Mouse (Mus musculus) hindbrain, embryonic 15.5 days (tissue): ENCODE measurements around the gene Gm10203. TPM values are rescaled to one million over a fixed set of nuclear protein-coding genes. Genes with fewer than 3 reads are reported as not detected.
"Not testable (repeated sequence)": the region's sequence is repeated elsewhere in the genome, so short reads cannot be mapped to it uniquely, and the experiment has no call there.

ENCODE experiments used
- ATAC-seq: fragments of 200-750 bp; cut with Nextera tagmentation; 2 replicates; pipeline ENCODE4 v1.8.0; 2017; ENCODE audit warnings: low read depth, moderate number of reproducible peaks, moderate TSS enrichment; ENCODE audit not compliant: low FRiP score
- H3K27ac ChIP-seq: fragments of 300-500 bp; sonication (generic); replicated peaks from 2 replicates; pipeline ENCODE4 v1.5.1; 2015; ENCODE audit warnings: mild to moderate bottlenecking, inconsistent platforms
- H3K27me3 ChIP-seq: fragments of 300-500 bp; sonication (generic); 2 replicates; pipeline ENCODE4 v1.6.1; 2015; ENCODE audit warnings: control low read depth, inconsistent platforms
- H3K36me3 ChIP-seq: fragments of 300-500 bp; sonication (generic); 2 replicates; pipeline ENCODE4 v1.6.1; 2015; ENCODE audit warnings: control low read depth, inconsistent platforms
- H3K4me1 ChIP-seq: fragments of 300-500 bp; sonication (generic); replicated peaks from 2 replicates; pipeline ENCODE4 v1.6.1; 2015; ENCODE audit warnings: control low read depth, inconsistent platforms
- H3K4me2 ChIP-seq: fragments of 300-500 bp; sonication (generic); 2 replicates; pipeline ENCODE4 v1.6.1; 2015; ENCODE audit warnings: moderate library complexity, mild to moderate bottlenecking, inconsistent platforms
- H3K4me3 ChIP-seq: fragments of 300-500 bp; sonication (generic); 2 replicates; pipeline ENCODE4 v1.5.1; 2015; ENCODE audit warnings: mild to moderate bottlenecking, inconsistent platforms
- H3K9ac ChIP-seq: fragments of 300-500 bp; sonication (generic); 2 replicates; pipeline ENCODE4 v1.6.1; 2015; ENCODE audit warnings: inconsistent platforms
- H3K9me3 ChIP-seq: fragments of 300-500 bp; sonication (generic); 2 replicates; pipeline ENCODE4 v1.6.1; 2016; ENCODE audit warnings: control low read depth, inconsistent platforms
- WGBS: fragments of 180-500 bp; shearing (Covaris S2); methylation state at CpG from one replicate; pipeline ENCODE4 v1.1.7; 2015; 5-methylcytosine and 5-hydroxymethylcytosine counted together
- polyA plus RNA-seq: library from polyadenylated mRNA; unstranded; fragments of >200 nt; fragmentation: Nextera tagmentation; extraction: Ambion mirVana; gene quantifications from 2 replicates; pipeline ENCODE4 v1.2.1, GENCODE M21; 2015

Gm10203 gene
- polyA plus RNA-seq, 1 experiment from 2014 or later: not detected

- H3K4me1 ChIP-seq: no peaks in the 10 kb centered on the region
- no peak overlapping the region for H3K9ac ChIP-seq
- H3K27me3 ChIP-seq: no peaks in the 10 kb centered on the region
- H3K36me3 ChIP-seq: peaks cover 51% of the 10 kb centered on the region
- H3K27ac ChIP-seq: no peak overlapping the region
- H3K4me2 ChIP-seq: no peak overlapping the region
- 100% methylated on average over 1 of the region's 1 CpGs for WGBS
- H3K4me3 ChIP-seq: no peak overlapping the region
- no peaks in the 10 kb centered on the region for H3K9me3 ChIP-seq
- no peak for ATAC-seq
Measured at GRCm38 (mm10) chr6:149167672-149168071, 37.7 kb downstream of the Gm10203 start.

DNA sequence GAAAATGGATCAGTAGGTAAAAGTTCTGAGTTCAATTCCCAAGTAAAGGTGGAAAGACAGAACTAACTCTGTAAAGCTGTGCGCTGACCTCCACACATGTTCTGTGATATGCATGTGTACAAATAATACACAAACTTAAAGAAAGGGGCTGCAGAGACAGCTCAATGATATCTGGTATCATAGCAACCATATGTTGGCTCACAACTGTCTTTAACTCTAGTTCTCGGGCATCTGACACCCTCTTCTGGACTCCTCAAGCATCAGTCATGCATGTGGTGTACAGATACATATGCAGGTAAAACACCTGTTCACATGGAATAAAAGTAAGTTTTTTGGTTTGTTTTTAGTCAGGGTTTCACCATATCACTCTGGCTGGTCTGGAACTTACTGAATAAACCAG, 38.5 kb downstream of the Gm10203 start:
- H3K36me3 ChIP-seq: peaks cover 46% of the 10 kb centered on the region
- H3K27me3 ChIP-seq: no peaks in the 10 kb centered on the region
- no peak overlapping the region for H3K27ac ChIP-seq
- H3K4me2 ChIP-seq: no peak overlapping the region
- H3K4me3 ChIP-seq: no peak overlapping the region
- H3K4me1 ChIP-seq: no peaks in the 10 kb centered on the region
- no peak for ATAC-seq
- 94% methylated on average over 2 of the region's 2 CpGs for WGBS
- no peaks in the 10 kb centered on the region for H3K9me3 ChIP-seq
- H3K9ac ChIP-seq: no peak overlapping the region

- H3K27me3 ChIP-seq, H3K4me1 ChIP-seq, H3K4me2 ChIP-seq, H3K9me3 ChIP-seq, H3K4me3 ChIP-seq, H3K27ac ChIP-seq, ATAC-seq, H3K9ac ChIP-seq: not testable (repeated sequence)
- 93% methylated on average over 4 of the region's 4 CpGs for WGBS
- H3K36me3 ChIP-seq: peaks cover 37% of the 10 kb centered on the region
Measured at GRCm38 (mm10) chr6:149169965-149170364, 40.0 kb downstream of the Gm10203 start.

DNA sequence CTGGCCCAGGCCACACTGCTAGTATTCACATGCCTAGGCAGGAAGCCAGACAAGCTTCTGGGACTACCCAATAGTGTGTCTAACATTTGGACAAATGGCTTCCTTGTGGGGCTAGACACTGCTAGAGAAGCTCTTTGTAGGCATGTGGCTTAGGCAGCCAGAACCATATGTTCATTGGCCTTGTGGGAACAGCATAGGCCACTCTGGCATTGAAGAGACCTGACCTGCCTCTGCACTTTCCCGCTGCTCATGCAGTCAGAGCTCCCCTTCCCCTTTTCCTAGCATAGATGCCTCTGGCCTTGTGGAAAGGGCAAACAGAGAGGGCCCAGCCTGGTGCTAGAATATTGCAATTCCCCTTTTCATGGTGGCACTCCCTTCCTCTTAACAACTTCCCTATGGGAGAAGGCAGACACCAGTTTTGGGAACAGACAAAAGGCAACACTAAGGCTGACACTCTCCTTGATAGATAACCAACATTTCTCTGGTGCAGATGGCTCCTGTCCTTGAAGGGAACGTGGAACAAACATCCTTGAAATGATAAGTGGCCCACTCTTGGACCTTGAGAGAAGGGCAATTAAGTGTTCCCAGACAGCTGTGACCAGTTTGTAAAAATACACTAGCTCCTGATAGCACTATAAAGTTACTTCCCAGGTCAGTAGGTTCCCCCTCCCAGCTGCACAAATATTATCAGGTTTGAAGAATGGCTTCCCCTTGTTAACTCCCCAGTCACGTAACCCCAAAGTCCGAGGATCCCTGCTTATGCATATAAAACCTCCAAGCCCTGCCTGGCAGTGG, 44.1 kb downstream of the Gm10203 start:
- Histone ChIP-seq H3K9ac (no peak overlapping the region), H3K27ac (no peak overlapping the region), H3K9me3 (peaks cover 8% of the 10 kb centered on the region), H3K27me3 (no peaks in the 10 kb centered on the region), H3K4me3 (no peak overlapping the region), H3K4me1 (no peaks in the 10 kb centered on the region), H3K4me2 (no peak overlapping the region), H3K36me3 (peaks cover 41% of the 10 kb centered on the region)
- WGBS: 73% methylated on average over 4 of the region's 4 CpGs
- no peak for ATAC-seq

- WGBS: 83% methylated on average over 3 of the region's 3 CpGs
- Histone ChIP-seq H3K36me3 (peaks cover 46% of the 10 kb centered on the region), H3K27ac (no peak overlapping the region), H3K4me2 (no peak overlapping the region), H3K9me3 (peaks cover 8% of the 10 kb centered on the region), H3K9ac (no peak overlapping the region), H3K4me3 (no peak overlapping the region), H3K4me1 (no peaks in the 10 kb centered on the region), H3K27me3 (no peaks in the 10 kb centered on the region)
- ATAC-seq: no peak
Measured at GRCm38 (mm10) chr6:149174932-149175570, 45.1 kb downstream of the Gm10203 start.

DNA sequence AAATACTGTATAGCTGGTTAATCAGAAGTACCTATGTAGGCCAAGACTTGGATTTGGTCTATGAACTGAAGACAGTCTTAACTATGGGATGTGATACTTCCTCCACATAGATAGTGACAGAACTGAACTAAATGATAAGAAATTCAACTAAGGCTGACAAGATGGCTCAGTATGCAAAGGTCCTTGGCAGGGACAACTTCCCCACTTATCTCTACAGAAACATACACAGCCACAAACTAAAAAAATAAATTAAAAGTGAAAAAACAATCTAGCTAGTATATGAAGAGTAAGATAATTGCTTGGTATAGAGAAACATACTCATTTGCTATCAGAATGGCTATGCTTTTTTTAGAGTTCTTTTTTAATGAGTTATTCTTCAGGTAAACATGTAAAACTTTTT, 49.1 kb downstream of the Gm10203 start:
- no peaks in the 10 kb centered on the region for H3K27me3 ChIP-seq
- no peak overlapping the region for H3K27ac ChIP-seq
- no peak overlapping the region for H3K4me3 ChIP-seq
- H3K9ac ChIP-seq: no peak overlapping the region
- peaks cover 8% of the 10 kb centered on the region for H3K9me3 ChIP-seq
- peaks cover 74% of the 10 kb centered on the region for H3K36me3 ChIP-seq
- no peak for ATAC-seq
- H3K4me2 ChIP-seq: no peak overlapping the region
- H3K4me1 ChIP-seq: no peaks in the 10 kb centered on the region

Other genes starting within 250 kb of the Gm10203 start
- 10.3 and 10.5 TPM in 2 replicates for gene Caprin2, start 233.9 kb upstream of the Gm10203 start, polyA plus RNA-seq
- gene Sinhcaf, start 183.7 kb upstream of the Gm10203 start, polyA plus RNA-seq: 44.4 and 51.8 TPM in 2 replicates
- 12.0 and 12.8 TPM in 2 replicates for gene Dennd5b, start 28.5 kb upstream of the Gm10203 start, polyA plus RNA-seq
- gene Etfbkmt, start 9.7 kb downstream of the Gm10203 start, polyA plus RNA-seq: 7.3 and 8.2 TPM in 2 replicates
- gene Amn1, start 58.5 kb downstream of the Gm10203 start, polyA plus RNA-seq: 99.8 and 101 TPM in 2 replicates
- 26.6 and 28.4 TPM in 2 replicates for gene Resf1, start 179.2 kb downstream of the Gm10203 start, polyA plus RNA-seq